Mouse (Mus musculus) left cerebral cortex, adult 11 months (tissue): ENCODE data around the gene Ints3.

ENCODE experiments used
- DNase-seq: peaks from one replicate; pipeline ENCODE4 v3.0.0; 2022; ENCODE audit warnings: low spot score

The Ints3 gene

DNA sequence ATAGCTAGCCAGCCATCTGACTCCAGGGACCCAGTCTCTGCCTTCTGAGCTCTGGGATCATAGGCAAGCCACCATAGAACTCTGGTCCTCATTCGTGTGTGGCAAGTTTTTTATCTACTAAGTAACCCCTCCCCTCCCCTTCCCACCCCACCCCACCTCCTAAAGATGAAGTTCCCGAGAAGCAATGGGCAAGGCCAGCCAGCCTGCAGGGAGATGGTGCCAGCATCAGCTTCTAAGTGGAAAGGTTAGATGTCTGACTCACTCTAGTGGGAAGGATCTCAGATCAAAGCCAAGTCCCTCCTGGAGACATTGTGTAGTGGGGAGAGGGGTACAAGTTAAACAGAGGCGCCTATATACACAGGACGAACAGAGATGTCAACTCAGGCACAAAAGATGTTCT lies 42.4 kb downstream of the Ints3 start:
- no peak for DNase-seq

- DNase-seq = no peak
These were observed 43.6 kb downstream of the Ints3 start, which contains the start of gene Slc27a3 for GRCm38 (mm10) chr3:90389511-90390490. TSS of gene Slc27a3 (minus strand) at chr3:90389938.

GRCm38 (mm10) chr3:90388726-90389510 lies 44.5 kb downstream of the Ints3 start:
- no peak for DNase-seq

GRCm38 (mm10) chr3:90388192-90388591 lies 45.2 kb downstream of the Ints3 start:
- DNase-seq = no peak

- DNase-seq = no peak
These were observed 45.9 kb downstream of the Ints3 start for GRCm38 (mm10) chr3:90387483-90387882.

GRCm38 (mm10) chr3:90386817-90387216 lies 46.6 kb downstream of the Ints3 start:
- no peak for DNase-seq

DNA sequence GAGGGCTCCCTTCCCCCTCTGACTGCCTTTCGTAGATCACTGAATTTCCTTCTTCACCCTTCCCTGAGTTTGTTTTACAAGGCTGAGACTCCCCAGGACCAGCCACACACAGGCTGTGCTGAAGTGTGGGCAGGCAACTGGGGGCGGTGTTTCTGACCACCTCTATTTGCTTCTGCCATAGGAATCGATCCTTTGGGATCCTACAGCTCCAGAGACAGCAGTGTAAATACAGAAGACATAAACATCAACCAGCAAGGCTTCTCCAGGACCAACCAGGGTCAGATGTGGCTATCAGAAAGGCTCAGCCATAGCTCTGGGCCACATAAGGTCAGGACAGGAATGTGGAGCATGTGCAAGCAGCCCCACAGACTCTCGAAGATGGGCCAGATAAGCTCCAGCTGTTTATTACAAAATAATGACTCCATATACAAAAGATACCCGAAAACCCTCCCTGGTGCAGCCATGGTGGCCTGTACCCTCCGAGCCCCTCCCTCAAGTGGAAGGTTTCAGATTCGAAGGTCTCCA lies 48.5 kb downstream of the Ints3 start:
- no peak for DNase-seq

DNA sequence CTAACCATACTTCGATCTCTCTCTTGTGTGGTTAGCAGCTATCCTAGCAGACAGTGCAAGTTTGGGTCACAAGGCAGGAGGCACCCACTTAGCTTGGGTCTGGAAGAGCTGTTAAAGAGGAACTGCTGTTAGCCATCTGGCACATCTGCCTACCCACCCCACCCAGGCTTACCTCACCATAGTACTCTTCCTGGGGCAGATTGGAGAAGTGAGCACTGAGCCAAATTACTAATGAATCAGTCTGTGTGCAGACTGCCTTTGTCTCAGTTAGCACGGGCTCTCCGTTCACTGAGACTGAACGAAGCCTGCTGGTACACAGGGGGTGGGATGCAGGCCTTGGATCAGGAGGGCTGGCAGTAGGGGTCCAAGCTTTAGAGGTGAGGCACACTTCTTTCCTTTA lies 49.7 kb downstream of the Ints3 start:
- no peak for DNase-seq

GRCm38 (mm10) chr3:90381727-90382126 lies 51.7 kb downstream of the Ints3 start:
- DNase-seq = no peak

- no peak for DNase-seq
These were observed 54.9 kb downstream of the Ints3 start for GRCm38 (mm10) chr3:90378496-90378895.

GRCm38 (mm10) chr3:90376247-90376585 lies 57.2 kb downstream of the Ints3 start:
- no peak for DNase-seq

GRCm38 (mm10) chr3:90375562-90376246 lies 57.7 kb downstream of the Ints3 start:
- no peak for DNase-seq

DNA sequence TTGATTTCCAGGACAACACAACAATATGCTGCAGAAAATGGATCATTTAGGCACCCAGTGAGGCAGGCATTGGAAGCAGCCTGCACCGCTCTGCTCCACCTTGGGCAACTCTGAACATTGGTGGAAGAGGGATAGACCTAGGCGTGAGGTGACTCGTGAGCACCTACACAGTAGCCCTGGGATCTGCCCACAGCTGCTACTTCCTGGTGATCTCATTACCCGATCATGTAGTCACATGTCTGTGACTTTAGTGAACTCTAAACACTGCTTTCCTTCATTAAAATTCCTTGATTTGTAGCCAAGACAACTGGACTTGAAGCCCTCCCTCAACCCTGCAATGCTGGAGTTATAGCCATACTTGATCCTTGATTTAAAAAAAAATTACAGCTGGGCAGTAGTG lies 59.1 kb downstream of the Ints3 start:
- DNase-seq = no peak

GRCm38 (mm10) chr3:90373432-90374028 lies 59.9 kb downstream of the Ints3 start:
- peak; percentile 81 for DNase-seq

GRCm38 (mm10) chr3:90372817-90373216 lies 60.6 kb downstream of the Ints3 start:
- DNase-seq = no peak

DNA sequence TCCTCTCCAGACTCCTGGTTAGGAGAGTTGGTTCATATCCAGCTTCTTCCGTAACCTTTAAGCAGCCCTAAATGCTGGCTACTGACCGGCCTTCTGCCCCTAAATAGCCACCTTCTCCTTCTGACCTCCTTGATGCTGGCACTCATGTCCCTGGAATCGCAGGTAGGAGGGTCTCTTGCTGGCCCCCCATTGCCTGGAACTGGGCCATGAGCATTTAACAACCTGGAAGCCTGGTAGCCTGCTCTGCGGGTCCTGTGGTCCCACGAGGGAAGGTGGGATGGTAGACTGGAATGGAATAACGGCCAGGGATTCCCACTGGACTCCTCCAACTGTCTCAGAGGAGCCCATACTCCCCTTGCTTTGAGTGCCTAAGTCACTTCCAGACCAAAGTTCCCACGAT lies 61.6 kb downstream of the Ints3 start:
- DNase-seq = no peak

GRCm38 (mm10) chr3:90369041-90369440 lies 64.4 kb downstream of the Ints3 start:
- DNase-seq = no peak

GRCm38 (mm10) chr3:90367001-90367632 lies 66.3 kb downstream of the Ints3 start:
- DNase-seq = no peak

- DNase-seq = no peak
These were observed 71.1 kb downstream of the Ints3 start for GRCm38 (mm10) chr3:90362346-90362745.

- DNase-seq = no peak
These were observed 71.9 kb downstream of the Ints3 start for GRCm38 (mm10) chr3:90361476-90361875.

DNA sequence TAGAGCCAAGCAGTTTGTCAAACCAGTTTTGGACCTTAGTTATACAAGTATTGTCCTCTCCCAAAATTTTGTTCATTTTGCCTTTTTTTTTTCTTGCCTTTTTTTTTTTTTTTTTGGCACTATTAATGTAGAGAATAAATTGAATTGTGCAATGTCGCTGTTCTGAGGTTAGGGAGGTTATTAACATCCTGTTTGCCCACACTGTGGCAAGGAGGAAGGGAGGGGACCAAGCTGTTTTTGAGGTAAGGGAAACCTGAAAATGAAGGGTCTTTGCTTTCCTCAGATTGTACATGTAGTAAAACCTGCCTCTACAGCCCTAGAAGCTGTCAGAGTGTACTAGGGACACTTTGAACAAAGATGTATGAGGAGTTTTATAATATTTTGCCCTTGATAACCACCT lies 74.2 kb downstream of the Ints3 start:
- DNase-seq = no peak
